9 mouse cellular contexts compared by ENCODE assay signal in genomic region chr13:21323405-21323804, GRCm38 (mm10). TPM values are rescaled to one million over a fixed set of nuclear protein-coding genes. Genes with fewer than 3 reads are reported as not detected.
DNase-seq lines count a peak whose midpoint lies in the region; ATAC-seq and TF ChIP-seq lines count a peak whose summit lies in the region.
"Had no signal": no experiment of that assay in that cellular context is flagged by ENCODE, and none has a peak within 500 bp of the region (broad histone marks: within the 10 kb centered on the region; RNA-seq: fewer than 3 reads in every experiment).

No protein-coding gene starts in this region.

- no peak overlapping the region for H3K9ac ChIP-seq in forebrain, embryonic 12.5 days
- no peak overlapping the region for H3K9ac ChIP-seq in liver, embryonic 13.5 days

- TF ChIP-seq POLR2A in bone marrow macrophage, adult 2 months (IDR thresholded peaks at IDR 0.05; ENCODE audit: borderline replicate concordance, low read depth, low read length) = no peak

- H3K27me3 ChIP-seq in forebrain, embryonic 12.5 days = peaks cover 8% of the 10 kb centered on the region
- H3K27me3 ChIP-seq in liver, embryonic 13.5 days = peaks cover 48% of the 10 kb centered on the region

- H3K4me3 ChIP-seq in layer of hippocampus, adult 2 months = peak overlapping the region; percentile 52
- peak overlapping the region; percentile 42 for H3K4me3 ChIP-seq in bone marrow macrophage, adult 2 months (ENCODE audit: insufficient read depth, low read length)
- H3K4me3 ChIP-seq in forebrain, embryonic 12.5 days (replicated peaks) = no peak overlapping the region
- no peak overlapping the region for H3K4me3 ChIP-seq in liver, embryonic 13.5 days (replicated peaks)
- H3K4me3 ChIP-seq: megakaryocyte, embryonic 14.5 days had no signal

- ATAC-seq in forebrain, embryonic 12.5 days (ENCODE audit: low FRiP score) = no peak
- ATAC-seq in liver, embryonic 13.5 days (ENCODE audit: low read depth) = no peak

- no peaks in the 10 kb centered on the region for H3K9me3 ChIP-seq in forebrain, embryonic 12.5 days
- no peaks in the 10 kb centered on the region for H3K9me3 ChIP-seq in liver, embryonic 13.5 days (replicated peaks)

- no peak overlapping the region for H3K27ac ChIP-seq in layer of hippocampus, adult 2 months
- no peak overlapping the region for H3K27ac ChIP-seq in bone marrow macrophage, adult 2 months (ENCODE audit: insufficient read depth, low read depth, low read length)
- H3K27ac ChIP-seq in forebrain, embryonic 12.5 days = no peak overlapping the region
- no peak overlapping the region for H3K27ac ChIP-seq in liver, embryonic 13.5 days

- 0 out of 2 replicates have a peak, but pooled peaks cover 4% of the 10 kb centered on the region for H3K4me1 ChIP-seq in bone marrow macrophage, adult 2 months (ENCODE audit: control insufficient read depth, insufficient read depth, low read length)
- H3K4me1 ChIP-seq in forebrain, embryonic 12.5 days = peaks cover 11% of the 10 kb centered on the region
- H3K4me1 ChIP-seq in liver, embryonic 13.5 days (replicated peaks) = peaks cover 19% of the 10 kb centered on the region

- no peaks in the 10 kb centered on the region for H3K36me3 ChIP-seq in forebrain, embryonic 12.5 days (replicated peaks)
- no peaks in the 10 kb centered on the region for H3K36me3 ChIP-seq in liver, embryonic 13.5 days

- TF ChIP-seq CTCF in layer of hippocampus, adult 2 months (conservative IDR thresholded peaks at IDR 0.05) = no peak
- TF ChIP-seq CTCF in bone marrow macrophage, adult 2 months (IDR thresholded peaks at IDR 0.05; ENCODE audit: low read depth, low read length) = no peak

- 0 out of 2 replicates have a peak overlapping the region, but pooled peaks have one; percentile 43 for H3K4me2 ChIP-seq in forebrain, embryonic 12.5 days
- peak overlapping the region; percentile 54 for H3K4me2 ChIP-seq in liver, embryonic 13.5 days

- no peak for DNase-seq in layer of hippocampus, adult 2 months (ENCODE audit: low spot score in 2 of 2)
- no peak for DNase-seq in layer of hippocampus, adult 18-20 months (ENCODE audit: low spot score in 2 of 2)
- DNase-seq in liver, embryonic 13.5 days = no peak
- no peak for DNase-seq in gastrocnemius, postnatal 10 days
- no peak for DNase-seq in ovary, postnatal 36 days (ENCODE audit: low spot score)
- DNase-seq: thymus, postnatal 25 days had no signal

- WGBS in forebrain, embryonic 12.5 days = 70% methylated on average over 6 of the region's 6 CpGs
- WGBS in liver, embryonic 13.5 days (ENCODE audit: insufficient replicate concordance) = 39% methylated on average over 6 of the region's 6 CpGs

RNA-seq across cellular contexts. Expression of gene Gpx6, which starts 11.5 kb away (rescaled TPM):
- total RNA-seq in layer of hippocampus, adult 2 months (2021) = not detected
- not detected for total RNA-seq in layer of hippocampus, adult 18-20 months (2021)
- not detected in 2 replicates for polyA plus RNA-seq in bone marrow macrophage, adult 2 months (2012; ENCODE audit: insufficient read depth, insufficient read length, missing spikeins)
- polyA plus RNA-seq in forebrain, embryonic 12.5 days (2016; fragmentation: Nextera tagmentation; extraction: Ambion mirVana) = not detected in 2 replicates
- polyA plus RNA-seq in liver, embryonic 13.5 days (2015; fragmentation: Nextera tagmentation; extraction: Ambion mirVana) = not detected in 2 replicates
- total RNA-seq in gastrocnemius, postnatal 10 days (2021) = not detected

RNA-seq across cellular contexts. Expression of gene Olfr1367, which starts 23.3 kb away (rescaled TPM):
- not detected for total RNA-seq in layer of hippocampus, adult 2 months (2021)
- not detected for total RNA-seq in layer of hippocampus, adult 18-20 months (2021)
- not detected in 2 replicates for polyA plus RNA-seq in bone marrow macrophage, adult 2 months (2012; ENCODE audit: insufficient read depth, insufficient read length, missing spikeins)
- not detected in 2 replicates for polyA plus RNA-seq in forebrain, embryonic 12.5 days (2016; fragmentation: Nextera tagmentation; extraction: Ambion mirVana)
- not detected in 2 replicates for polyA plus RNA-seq in liver, embryonic 13.5 days (2015; fragmentation: Nextera tagmentation; extraction: Ambion mirVana)
- total RNA-seq in gastrocnemius, postnatal 10 days (2021) = not detected

RNA-seq across cellular contexts. Expression of gene Gpx5, which starts 30.9 kb away (rescaled TPM):
- not detected for total RNA-seq in layer of hippocampus, adult 2 months (2021)
- total RNA-seq in layer of hippocampus, adult 18-20 months (2021) = not detected
- polyA plus RNA-seq in bone marrow macrophage, adult 2 months (2012; ENCODE audit: insufficient read depth, insufficient read length, missing spikeins) = not detected in 2 replicates
- polyA plus RNA-seq in forebrain, embryonic 12.5 days (2016; fragmentation: Nextera tagmentation; extraction: Ambion mirVana) = not detected in 2 replicates
- not detected in 2 replicates for polyA plus RNA-seq in liver, embryonic 13.5 days (2015; fragmentation: Nextera tagmentation; extraction: Ambion mirVana)
- not detected for total RNA-seq in gastrocnemius, postnatal 10 days (2021)

RNA-seq across cellular contexts. Expression of gene Zscan12, which starts 39.2 kb away (rescaled TPM):
- 1 to 10 TPM; 9.4 to 10.0 TPM for total RNA-seq in layer of hippocampus, adult 2 months (2021)
- 1 to 10 TPM; 8.6 TPM for total RNA-seq in layer of hippocampus, adult 18-20 months (2021)
- polyA plus RNA-seq in bone marrow macrophage, adult 2 months (2012; ENCODE audit: insufficient read depth, insufficient read length, missing spikeins) = 5.7 and 7.1 TPM in 2 replicates
- 20.1 and 20.2 TPM in 2 replicates for polyA plus RNA-seq in forebrain, embryonic 12.5 days (2016; fragmentation: Nextera tagmentation; extraction: Ambion mirVana)
- polyA plus RNA-seq in liver, embryonic 13.5 days (2015; fragmentation: Nextera tagmentation; extraction: Ambion mirVana) = 4.4 and 5.0 TPM in 2 replicates
- total RNA-seq in gastrocnemius, postnatal 10 days (2021) = 1 to 10 TPM; 6.2 to 6.3 TPM

Comparison
In these comparisons a context has a peak if more than half of its experiments do, and no peak if none do; other contexts are left out.
1. H3K4me3 ChIP-seq: peak in layer of hippocampus, adult 2 months (single experiment) and bone marrow macrophage, adult 2 months (single experiment); none in forebrain, embryonic 12.5 days (single experiment) and liver, embryonic 13.5 days (single experiment).